Mouse (Mus musculus) gastrocnemius, postnatal 14 days (tissue): Measurements from ENCODE around the gene H6pd. TPM values are rescaled to one million over a fixed set of nuclear protein-coding genes. Genes with fewer than 3 reads are reported as not detected.
"Not testable (repeated sequence)": the region's sequence is repeated elsewhere in the genome, so short reads cannot be mapped to it uniquely, and the experiment has no call there.

Experiments used
- DNase-seq: peaks from one replicate; pipeline ENCODE4 v3.0.0; 2021; ENCODE audit warnings: mixed read lengths
- intact Hi-C: fragments of 180-260 bp; cut with DNase I; formaldehyde crosslinking; loops from one replicate; pipeline ENCODE4 v1.15.1; 2025; ENCODE audit warnings: low total_unique reads
- long read RNA-seq, 2 experiments: library from polyadenylated mRNA; stranded (forward); transcript quantifications; one replicate each; pipeline ENCODE4 v2.0.0; 2021
- total RNA-seq, 2 experiments: library from RNA; stranded (reverse); gene quantifications; 2 replicates each; pipeline ENCODE4 v1.2.3; 2021

The H6pd gene
- total RNA-seq, result 10 to 100 TPM; 48.5 to 62.8 TPM
- long read RNA-seq, experiment 1, full-length matches to known transcripts, result 25 of 44 reads
- long read RNA-seq, experiment 1, partial matches to known transcripts, result 1 of 44 reads
- long read RNA-seq, experiment 1, other reads (novel, unspliced or antisense), result 18 of 44 reads
- long read RNA-seq, experiment 2, full-length matches to known transcripts, result 53 of 81 reads
- long read RNA-seq, experiment 2, partial matches to known transcripts, result 3 of 81 reads
- long read RNA-seq, experiment 2, other reads (novel, unspliced or antisense), result 25 of 81 reads

DNA sequence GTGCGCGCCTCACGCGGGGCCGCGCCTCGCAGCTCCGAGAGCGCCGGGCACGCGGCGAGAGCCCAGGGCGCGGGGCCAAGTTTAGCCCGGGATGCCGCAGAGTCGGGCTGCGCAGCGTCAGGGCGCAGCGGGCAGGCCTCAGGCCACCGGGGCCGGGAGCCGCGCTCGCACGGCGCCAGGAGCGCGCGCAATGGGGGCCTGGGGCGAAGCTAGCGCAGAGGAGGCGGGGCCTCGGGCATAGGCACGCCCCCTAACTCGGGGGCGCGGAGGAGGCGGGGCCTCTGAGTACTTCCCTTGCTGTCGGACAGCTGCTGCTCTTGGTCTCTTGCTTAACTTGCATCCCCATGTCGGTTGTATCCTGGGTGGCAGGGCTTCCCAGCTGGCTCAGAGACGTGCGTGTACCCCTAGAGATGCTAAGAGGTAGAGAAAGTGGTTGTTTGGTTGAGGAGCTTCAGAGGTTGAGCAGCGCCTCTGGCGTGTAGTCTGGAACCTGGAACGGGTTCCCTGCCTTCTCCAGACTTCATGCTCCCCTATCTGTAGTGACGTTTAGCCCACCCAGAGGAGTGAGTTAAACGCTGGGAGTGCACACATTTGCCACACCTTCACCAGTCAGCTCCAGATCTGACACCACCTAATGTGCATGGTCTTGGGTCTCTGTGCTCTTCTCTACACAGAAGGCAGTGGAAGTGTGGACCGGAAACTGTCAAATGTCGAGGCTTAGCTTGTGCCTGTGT is at the start of gene H6pd:
Gene H6pd (minus strand): TSS at position 171 of the 734 bp plus-strand sequence.
- intact Hi-C loops, result no loop called here
- DNase-seq, result peak; percentile 93

DNA sequence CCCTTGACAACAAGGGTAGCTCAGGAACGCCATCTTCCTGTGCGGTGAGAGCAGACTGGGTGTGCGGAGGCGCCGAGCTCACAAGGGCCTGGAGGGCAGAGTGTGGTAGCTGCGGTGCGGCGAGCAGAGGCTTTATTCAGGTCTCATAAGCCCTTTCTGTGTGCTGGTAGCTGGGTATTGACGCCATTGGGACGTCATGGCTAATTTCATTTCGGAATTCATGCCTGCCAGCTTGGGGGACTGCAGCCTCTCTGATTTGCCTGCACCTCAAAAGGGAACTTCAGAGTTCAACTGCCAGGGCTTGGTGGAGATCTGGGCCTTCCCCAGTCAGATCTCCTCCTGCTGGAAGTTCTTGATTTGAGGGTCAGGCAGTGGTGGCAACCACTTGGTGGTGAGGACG is 48.9 kb upstream of the H6pd start:
- DNase-seq, result no peak
- intact Hi-C loops, result no loop called here

DNA sequence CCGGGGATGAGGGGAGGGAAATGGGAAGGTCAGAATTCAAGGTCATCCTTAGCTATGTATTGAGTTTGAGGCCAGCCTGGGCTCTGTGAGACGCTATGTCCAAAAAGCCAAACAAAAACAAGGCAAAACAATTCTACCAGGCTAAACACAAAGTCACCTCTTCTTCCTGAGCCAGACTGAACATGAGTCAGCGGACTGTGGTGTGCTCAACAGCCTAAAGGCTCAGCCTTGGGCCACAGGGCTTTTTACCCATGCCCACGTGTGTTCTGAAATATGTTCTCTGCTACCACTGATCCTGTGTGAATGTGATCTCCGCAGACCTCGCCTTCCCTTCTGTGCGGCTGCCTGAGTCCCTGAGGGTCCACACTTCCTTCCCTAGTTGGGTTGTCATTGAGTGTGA is 47.3 kb upstream of the H6pd start:
- intact Hi-C loops, result loop anchor here (1.0 kb wide), 1 partner anchor 14 kb away; no protein-coding TSS in a partner anchor
- DNase-seq, result no peak

DNA sequence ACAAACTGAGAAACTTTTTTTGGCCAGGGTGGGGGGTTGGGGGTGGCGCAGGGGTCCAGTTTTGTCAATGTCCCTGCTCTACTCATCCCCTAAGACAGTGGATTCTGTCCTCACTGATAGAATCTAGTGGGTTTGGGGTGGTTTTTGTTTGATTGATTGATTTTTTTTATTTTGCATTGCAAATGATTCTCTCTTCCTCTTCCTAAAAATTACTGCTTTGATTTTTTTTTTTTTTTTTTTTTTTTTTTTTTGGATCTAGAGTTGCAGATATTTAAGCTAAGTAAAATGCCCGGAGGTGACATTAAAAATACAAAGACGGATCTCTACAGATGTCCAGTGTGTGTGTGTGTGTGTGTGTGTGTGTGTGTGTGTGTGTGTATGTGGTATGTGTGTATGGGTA is 43.6 kb upstream of the H6pd start:
- no peak for DNase-seq
- intact Hi-C loops, result no loop called here

DNA sequence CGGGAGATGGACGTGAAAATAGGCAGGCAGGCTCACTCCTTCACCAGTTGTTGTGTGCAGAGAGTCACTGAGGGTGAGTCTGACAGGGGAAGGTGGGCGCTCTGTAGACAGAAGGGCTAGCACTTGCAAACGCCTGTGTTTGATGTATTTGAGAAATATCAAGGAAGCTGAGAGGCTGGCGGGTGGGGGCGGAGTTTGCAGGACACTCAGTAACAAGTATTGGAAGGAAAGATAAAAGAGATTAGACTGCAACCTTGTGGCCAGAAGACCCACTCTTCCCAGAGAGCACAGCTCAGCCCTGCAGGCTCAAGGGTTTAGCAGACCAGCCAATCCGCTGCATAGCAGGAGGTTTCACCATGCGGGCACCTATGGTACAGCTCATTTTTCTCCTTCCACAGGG is 42.7 kb upstream of the H6pd start:
- DNase-seq, result no peak
- intact Hi-C loops, result no loop called here

DNA sequence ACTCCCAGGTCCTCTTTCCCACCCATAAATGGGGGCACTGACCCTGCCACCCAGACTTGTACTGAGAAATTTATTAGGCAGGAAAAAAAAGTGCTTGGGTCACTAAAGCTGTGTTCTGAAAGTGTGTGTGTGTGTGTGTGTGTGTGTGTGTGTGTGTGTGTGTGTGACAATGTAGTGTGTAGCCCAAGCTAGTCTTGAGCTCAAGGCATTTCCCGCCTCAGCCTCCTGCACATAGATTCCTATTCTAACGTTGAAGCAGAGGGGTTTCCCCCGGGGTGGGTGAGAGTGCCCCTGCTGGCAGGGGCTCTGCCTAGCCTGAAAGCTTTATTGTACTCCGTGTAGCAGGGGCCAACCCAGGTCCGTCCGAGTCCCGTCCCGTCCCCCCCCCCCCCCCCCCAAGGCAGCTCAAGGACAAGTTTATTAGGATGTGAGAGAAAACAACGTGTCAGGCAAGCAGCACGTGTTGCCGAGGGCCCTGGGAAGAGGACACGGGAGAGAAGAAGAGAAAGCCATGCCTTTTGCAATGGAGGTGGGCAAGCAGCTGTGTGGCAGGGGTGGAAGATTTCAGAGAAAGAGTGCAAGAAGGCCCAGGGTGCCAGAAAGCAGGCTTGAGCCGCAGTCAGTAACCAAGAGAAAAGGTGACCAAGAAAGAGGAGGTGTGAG is 40.9 kb upstream of the H6pd start:
- DNase-seq, result no peak
- intact Hi-C loops, result no loop called here

DNA sequence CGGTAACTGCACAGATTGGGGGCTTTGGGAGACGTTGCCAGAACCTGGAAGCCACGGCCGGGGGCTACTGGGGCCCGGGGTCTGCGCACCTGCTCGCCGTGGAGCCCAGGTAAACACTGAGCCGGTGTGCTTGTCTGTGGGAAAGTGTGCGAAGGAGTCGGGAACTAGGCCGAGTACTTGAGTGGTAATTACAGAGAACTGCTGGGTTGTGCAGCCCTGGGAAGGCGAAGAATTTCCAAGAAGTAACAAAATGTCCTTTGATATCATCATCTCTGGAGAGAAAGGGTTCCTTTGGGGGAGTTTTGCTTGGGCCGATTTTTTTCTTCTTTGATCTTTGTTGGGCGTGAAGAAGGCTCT is 40.3 kb upstream of the H6pd start:
- DNase-seq, result no peak
- intact Hi-C loops, result no loop called here

DNA sequence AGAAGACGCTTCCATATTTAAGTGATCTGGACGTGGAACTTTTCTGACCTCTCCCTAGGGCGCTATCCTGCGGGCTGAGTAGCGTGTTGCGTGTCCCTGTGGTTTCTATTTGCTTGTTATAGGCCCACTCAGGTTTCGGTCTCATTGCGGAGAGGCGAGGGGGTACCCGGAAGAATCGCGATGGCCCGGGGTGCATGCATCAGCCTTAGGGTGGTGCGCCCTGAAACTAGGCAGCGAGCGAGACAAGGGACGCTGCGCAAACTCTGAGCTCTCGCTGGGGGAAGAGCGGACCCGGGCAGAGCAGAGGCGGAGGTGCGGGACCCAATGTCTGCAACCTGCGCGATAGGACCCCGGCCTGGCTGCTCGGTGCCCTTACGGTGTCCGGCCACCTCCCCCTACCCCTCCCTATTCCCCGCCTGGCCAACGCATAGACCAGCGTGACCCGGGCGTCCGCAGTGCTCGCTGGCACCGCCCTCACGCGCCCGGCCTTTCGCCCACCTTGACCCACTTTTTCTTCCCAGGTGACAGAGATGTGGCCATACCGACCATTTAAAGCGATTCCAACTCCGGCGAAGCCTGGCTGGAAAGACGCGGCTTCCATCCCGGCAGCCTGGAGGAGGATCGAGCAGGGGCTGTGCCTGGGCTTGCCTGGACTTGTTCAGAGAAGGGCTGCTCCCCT is 39.8 kb upstream of the H6pd start:
- DNase-seq, result no peak
- intact Hi-C loops, result no loop called here

DNA sequence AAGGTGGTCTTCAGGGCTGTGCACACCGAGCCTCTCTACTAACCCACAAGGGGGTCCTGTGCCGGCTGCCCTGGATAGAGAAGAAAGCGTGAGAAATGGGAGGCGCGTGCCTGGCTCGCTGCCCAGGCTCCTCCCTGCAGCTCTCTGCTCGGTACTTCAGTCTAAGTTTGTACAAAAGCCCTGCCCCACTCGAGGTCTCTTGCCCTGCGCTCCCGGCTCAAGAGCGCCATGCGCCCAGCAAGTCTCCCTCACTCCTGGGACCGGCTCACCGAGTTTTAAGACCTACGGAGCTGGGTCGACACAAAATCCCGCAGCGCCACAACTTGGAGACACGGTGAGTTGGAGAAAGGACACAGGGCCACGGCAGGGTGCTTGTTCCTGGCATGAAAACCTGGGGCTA is 39.2 kb upstream of the H6pd start:
- DNase-seq, result peak; percentile 39
- intact Hi-C loops, result no loop called here

DNA sequence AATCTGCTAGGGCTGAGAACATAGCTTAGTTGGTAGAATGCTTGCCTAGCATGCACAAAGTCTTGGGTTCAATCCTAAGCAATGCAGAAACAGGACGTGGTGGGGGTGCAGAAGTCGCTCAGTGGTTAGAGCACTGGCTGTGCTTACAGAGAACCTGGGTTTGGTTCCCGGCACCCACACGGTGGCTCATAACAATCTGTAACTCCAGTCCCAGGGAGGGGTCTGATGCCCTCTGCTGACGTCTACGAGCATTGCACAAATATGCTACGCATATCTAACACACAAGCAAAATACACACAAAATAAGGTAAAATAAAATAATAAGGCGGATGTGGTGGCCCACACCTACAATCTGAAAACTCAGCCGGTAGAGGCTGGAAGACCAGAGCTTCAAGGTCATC is 34.8 kb upstream of the H6pd start:
- DNase-seq, result no peak
- intact Hi-C loops, result no loop called here

DNA sequence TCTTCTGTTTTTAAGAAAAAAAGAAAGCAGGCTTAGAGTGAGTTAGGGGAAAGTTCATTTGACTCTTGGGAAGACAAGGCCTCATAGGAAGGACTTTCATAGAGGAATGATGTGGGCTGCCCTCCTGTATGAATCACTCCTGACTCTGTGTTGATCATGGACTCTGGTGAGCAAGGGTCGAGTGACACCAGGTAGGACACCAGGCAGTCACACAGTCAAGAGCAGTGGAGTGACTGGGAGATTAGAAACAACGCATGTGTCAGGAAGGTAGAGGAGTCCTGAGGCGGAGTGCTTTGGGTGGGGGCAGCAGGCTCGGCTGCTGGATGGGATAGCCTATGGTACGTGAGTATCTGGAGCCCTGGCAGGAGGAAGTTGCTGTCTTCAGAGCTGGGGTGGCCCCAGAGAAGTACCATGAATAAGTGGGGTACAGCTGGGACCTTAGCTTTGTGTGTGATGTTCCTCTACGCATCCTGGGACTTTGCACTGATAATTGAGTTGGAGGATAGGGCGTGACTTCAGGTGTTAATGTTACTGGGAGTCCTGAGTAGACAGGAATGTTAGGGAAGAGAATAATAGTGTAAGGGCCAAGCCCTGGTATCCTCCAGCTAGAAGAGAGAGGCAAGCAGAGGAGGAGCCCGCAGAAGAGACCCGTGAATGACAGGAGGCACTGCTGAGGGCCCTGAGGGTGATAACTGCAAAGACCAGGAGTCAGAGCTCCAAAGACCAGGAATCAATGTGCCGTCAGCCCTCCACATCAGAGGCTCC is 32.7 kb upstream of the H6pd start:
- DNase-seq, result no peak
- intact Hi-C loops, result no loop called here

DNA sequence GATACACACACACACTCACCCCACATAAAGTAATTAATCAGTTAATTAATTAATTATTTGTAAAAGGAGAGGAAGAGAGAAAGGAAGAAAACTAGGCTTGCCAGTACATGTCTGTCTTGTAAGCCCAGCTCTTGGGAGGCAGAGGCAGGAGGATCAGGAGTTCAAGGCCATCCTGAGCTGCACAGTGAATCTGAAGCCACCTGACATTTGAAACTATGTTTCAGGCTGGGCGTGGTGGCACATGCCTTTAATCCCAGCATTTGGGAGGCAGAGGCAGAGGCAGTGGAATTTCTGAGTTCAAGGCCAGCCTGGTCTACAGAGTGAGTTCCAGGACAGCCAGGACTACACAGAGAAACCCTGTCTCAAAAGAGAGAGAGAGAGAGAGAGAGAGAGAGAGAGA is 32.0 kb upstream of the H6pd start:
- intact Hi-C loops, DNase-seq: not testable (repeated sequence)

DNA sequence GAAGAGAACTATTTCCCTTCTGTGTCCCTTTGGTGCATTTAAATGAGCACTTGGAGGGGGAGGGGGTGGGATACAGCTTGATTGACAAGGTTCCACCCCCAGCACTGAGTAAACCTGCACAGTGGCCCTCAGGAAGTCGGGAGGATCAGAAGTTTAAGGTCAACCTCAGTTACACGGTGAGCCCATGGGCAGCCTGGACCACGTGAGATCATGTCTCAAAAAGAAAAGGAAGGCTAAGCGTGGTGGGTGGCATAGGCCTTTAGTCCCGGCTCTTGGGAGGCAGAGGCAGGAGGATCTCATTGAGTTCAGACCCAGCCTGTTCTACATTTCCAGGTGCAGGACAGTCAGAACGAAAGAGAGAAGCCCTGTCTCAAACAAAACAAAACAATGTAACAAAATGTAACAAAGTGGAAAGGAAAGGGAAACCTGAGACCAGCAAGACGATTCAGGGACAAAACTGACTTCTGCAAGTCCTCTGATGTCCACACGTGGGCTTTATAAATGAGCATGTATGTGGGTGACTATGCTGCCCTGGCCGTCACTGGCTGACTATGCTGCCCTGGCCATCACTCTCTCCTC is 31.3 kb upstream of the H6pd start:
- no peak for DNase-seq
- intact Hi-C loops, result no loop called here

DNA sequence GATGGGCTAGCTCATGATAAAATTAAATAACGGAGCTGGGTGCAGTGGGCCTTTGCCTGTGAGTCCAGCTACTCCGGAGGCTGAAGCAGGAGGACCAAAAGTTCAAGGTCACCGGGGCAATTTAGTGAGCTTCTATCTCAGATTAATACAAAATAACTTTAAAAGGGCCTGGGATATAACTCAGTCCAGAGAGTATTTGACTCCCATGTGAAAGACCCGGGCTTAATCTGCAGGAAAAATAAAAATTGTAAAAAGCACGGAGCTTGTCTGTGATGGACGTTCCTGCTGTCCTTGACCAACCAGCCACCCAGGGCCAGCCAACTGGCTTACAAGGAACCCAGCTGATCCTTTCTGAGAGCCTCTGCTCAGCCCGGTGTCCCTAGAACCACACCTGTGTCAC is 29.7 kb upstream of the H6pd start:
- intact Hi-C loops, result loop anchor here (5.0 kb wide), 1 partner anchor 34 kb away; no protein-coding TSS in a partner anchor

DNA sequence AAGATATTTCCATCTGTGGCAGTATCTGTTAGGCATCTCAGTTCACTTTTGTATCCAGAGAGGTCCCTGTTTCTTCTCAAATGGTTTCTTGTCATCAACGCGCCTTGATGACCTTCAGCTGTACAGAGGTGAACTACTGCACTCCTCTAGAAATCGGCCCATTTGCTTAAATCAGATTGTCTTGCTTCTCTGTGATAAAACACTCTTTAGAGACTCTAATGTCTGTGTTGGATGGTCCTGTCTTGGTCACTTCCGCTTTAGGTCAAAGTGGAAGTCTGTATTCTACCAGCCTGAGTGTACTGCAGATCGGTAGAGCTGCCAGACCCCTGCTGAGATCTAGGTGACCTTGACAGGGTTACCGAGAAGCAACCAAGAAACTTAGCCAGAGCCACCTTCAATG is 27.3 kb upstream of the H6pd start:
- intact Hi-C loops, result loop anchor here (5.0 kb wide), 1 partner anchor 36 kb away; no protein-coding TSS in a partner anchor
- DNase-seq, result no peak

More for the DNA sequence above, 29.7 kb upstream of the H6pd start:
- DNase-seq, result no peak

DNA sequence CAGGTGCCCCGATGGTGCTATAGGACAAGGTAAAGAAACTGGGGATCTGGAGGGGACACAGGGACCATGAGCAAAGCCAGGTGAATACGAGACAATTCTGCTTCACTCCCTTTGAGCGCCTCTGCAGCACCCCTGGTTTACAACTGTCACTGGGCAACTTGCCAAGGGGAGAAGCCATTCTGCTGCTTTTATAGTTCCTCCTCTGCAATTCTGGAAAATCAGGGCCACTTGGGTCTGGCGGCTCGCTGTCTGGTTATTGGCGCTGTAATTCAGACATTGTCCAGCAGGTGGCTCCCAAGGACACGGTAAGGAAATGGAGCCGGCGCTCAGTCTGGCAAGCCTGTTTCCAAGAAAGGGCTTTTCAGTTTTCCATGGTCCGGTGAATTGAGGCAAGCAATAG is 26.5 kb upstream of the H6pd start:
- peak; percentile 85 for DNase-seq
- intact Hi-C loops, result loop anchor here (2.0 to 5.0 kb wide), 2 partner anchors 37 to 64 kb away; no protein-coding TSS in a partner anchor

DNA sequence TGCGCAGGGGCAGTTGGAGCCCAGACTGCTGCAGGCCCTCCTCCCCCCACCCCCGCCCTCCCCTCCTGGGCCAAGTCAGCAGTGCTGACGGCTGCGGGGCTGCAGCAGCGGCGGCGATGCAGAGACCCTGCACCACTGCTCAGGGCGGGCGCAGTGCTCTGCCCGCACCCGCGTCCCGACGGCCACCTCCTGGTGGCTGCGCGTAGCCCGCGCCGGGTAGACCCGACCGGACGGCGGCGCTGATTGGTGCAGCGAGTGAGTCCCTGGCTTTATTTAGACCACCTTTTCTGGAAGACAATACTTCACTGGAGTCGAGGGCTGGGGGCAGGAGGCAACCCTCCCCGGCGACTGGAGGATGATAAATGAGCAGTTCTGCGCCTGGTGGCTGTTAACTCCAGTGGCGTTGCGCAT is 24.4 kb upstream of the H6pd start:
- DNase-seq, result no peak
- intact Hi-C loops, result no loop called here

DNA sequence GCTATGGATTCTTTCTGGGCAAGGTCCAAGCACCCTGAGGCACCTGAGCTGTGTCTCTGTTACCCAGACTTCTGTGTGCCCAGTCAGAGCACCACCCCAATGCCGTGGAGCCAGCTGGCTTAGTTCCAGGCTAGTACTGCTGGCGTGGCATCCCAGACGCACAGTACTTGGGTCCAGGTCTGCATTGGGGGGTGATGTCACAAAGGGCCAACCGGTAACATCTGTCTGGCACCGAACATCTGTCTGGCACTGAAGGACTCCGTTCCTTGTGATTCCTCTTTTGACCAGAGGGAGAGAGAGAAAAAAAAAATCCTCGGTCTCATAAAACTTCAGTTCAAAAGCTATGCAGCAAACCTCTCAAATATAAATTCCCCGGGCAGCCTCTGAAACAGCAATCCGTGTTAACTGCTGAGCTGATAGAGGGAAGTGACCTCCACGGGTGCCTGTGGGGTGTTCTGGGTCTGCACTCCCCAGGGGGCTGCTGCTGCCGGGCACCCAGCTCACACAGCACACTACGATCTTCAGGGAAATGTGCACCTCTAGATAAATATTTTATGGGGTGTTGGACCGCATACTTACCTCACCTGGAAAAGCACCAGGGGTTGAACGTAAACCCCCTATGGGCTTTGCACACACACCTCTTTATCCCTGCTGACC is 22.5 kb upstream of the H6pd start:
- intact Hi-C loops, result no loop called here
- no peak for DNase-seq
